Comparison of ENCODE assay signal across 38 mouse cellular contexts in the genomic region with DNA sequence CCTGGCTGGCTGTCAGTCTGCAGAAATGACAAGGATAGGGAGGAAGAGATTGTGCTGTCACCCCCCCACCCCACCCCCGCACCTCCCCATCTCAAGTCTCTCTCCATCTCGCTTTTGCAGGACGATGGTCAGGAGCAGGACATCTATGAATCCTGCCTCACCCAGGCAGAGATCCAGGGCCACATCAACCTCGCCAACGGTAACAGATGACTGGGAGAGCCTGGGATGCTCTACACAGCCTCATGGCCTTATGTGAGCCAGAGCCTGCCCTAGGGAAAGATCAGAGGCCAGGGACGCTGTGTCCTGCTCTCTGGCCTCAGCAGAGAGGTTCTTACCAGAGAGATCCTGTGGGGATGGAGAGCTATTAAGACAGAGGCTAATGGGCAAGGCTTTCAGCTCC. TPM values are rescaled to one million over a fixed set of nuclear protein-coding genes. Genes with fewer than 3 reads are reported as not detected.
"Had no signal": no experiment of that assay in that cellular context is flagged by ENCODE, and none has a peak within 500 bp of the region (broad histone marks: within the 10 kb centered on the region; RNA-seq: fewer than 3 reads in every experiment).

No protein-coding gene starts in this region.

- H3K4me3 ChIP-seq: heart, embryonic 10.5 days; heart, embryonic 12.5 days; intestine, embryonic 15.5 days; layer of hippocampus, adult 2 months; left cerebral cortex, adult 2 months; limb, embryonic 10.5 days; limb, embryonic 12.5 days had no signal

- H3K9me3 ChIP-seq: heart, embryonic 10.5 days; heart, embryonic 12.5 days; intestine, embryonic 15.5 days; limb, embryonic 10.5 days; limb, embryonic 12.5 days had no signal

- ATAC-seq: hindbrain, embryonic 16.5 days; inflammation-experienced regulatory T-cells, adult 6 months; intestine, embryonic 15.5 days; intestine, postnatal 0 days had no signal

- H3K4me2 ChIP-seq: heart, embryonic 12.5 days; hindbrain, embryonic 14.5 days; intestine, embryonic 15.5 days; limb, embryonic 12.5 days; liver, embryonic 11.5 days had no signal

- H3K27me3 ChIP-seq: heart, embryonic 12.5 days; intestine, embryonic 15.5 days; limb, embryonic 12.5 days had no signal

- H3K9ac ChIP-seq: heart, embryonic 12.5 days; hindbrain, embryonic 14.5 days; intestine, embryonic 15.5 days; limb, embryonic 12.5 days; liver, embryonic 14.5 days had no signal

- H3K27ac ChIP-seq: heart, embryonic 10.5 days; hindbrain, embryonic 14.5 days; intestine, embryonic 15.5 days; layer of hippocampus, adult 2 months; left cerebral cortex, adult 2 months; limb, embryonic 10.5 days; limb, embryonic 12.5 days; liver, embryonic 14.5 days had no signal

- DNase-seq: gastrocnemius, postnatal 25 days; heart, adult 18-20 months; heart, postnatal 10 days; heart, postnatal 4 days; kidney, adult 18-20 months; kidney, adult 8-10 months; kidney, postnatal 10 days; kidney, postnatal 25 days; kidney, postnatal 4 days; liver had no signal

- H3K4me1 ChIP-seq: heart, embryonic 12.5 days; intestine, embryonic 15.5 days; limb, embryonic 10.5 days; limb, embryonic 12.5 days had no signal

RNA-seq across cellular contexts. Expression of gene Ttc24, which starts 12.5 kb away (rescaled TPM):
- total RNA-seq: gastrocnemius, adult 8-10 months; gastrocnemius, postnatal 25 days; gastrocnemius, postnatal 4 days; granulocyte monocyte progenitor cell, adult 5-6 weeks; heart, adult 18-20 months; heart, adult 8-10 months; heart, postnatal 10 days; heart, postnatal 25 days; heart, postnatal 4 days; layer of hippocampus, adult 2 months; layer of hippocampus, postnatal 10 days; layer of hippocampus, postnatal 25 days; left cerebral cortex, adult 2 months; left cerebral cortex, postnatal 14 days; left cerebral cortex, postnatal 36 days had no signal
- polyA plus RNA-seq: heart, embryonic 12.5 days; heart, embryonic 14.5 days; hindbrain, embryonic 11.5 days; hindbrain, embryonic 14.5 days; hindbrain, embryonic 16.5 days; inflammation-experienced regulatory T-cells, adult 6 months; intestine, embryonic 15.5 days; intestine, postnatal 0 days; kidney, embryonic 14.5 days; kidney, embryonic 16.5 days; limb, embryonic 10.5 days; limb, embryonic 12.5 days; limb, embryonic 14.5 days; liver, embryonic 11.5 days; liver, embryonic 14.5 days; liver, embryonic 16.5 days had no signal
